Mouse (Mus musculus) ES-E14 (cell line): Measurements from ENCODE around the gene Ptpru.

ENCODE experiments used
- CHD2 ChIP-seq: IDR thresholded peaks from 2 replicates; pipeline ENCODE4 v1.6.1; 2014; ENCODE audit warnings: mild to moderate bottlenecking, low read depth, low read length, inconsistent platforms
- HCFC1 ChIP-seq: IDR thresholded peaks from 2 replicates; pipeline ENCODE4 v1.6.1; 2012; ENCODE audit warnings: low read length, inconsistent platforms, borderline replicate concordance; ENCODE audit not compliant: insufficient read depth
- MAFK ChIP-seq: IDR thresholded peaks from 2 replicates; pipeline ENCODE4 v1.6.1; 2014; ENCODE audit warnings: mild to moderate bottlenecking, low read depth, low read length, inconsistent platforms; ENCODE audit not compliant: insufficient read depth
- ZC3H11A ChIP-seq: IDR thresholded peaks from 2 replicates; pipeline ENCODE4 v1.6.1; 2012; ENCODE audit warnings: low read depth, mild to moderate bottlenecking, inconsistent platforms, low read length, borderline replicate concordance

DNA sequence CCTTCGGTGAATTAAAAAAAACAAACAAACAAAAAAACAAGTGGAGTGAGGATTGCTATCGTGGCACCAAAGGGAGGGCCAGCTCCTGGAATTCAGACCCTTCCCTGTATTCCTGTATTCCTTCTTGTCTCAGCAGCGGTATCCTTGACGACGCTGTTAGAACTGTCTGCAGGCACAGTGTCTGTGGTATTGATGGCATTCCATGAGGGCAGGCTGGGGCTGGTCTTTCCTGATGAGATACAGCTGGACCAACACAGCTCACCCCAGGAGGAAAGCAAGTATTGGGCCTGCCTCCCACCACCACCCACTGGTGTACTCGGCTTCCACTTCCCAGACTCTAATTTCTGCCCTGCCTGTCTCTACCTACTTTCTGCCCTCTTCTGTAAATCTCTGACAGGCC is 10.0 kb upstream of the Ptpru start:
- TF ChIP-seq HCFC1 (no peak), CHD2 (no peak), MAFK (no peak), ZC3H11A (no peak)
